Mouse (Mus musculus) hindbrain, embryonic 11.5 days (tissue): ENCODE data around the gene Podn. TPM values are rescaled to one million over a fixed set of nuclear protein-coding genes. Genes with fewer than 3 reads are reported as not detected.

Source experiments
- ATAC-seq: fragments of 200-750 bp; cut with Nextera tagmentation; 2 replicates; pipeline ENCODE4 v1.8.0; 2017; ENCODE audit warnings: mild to moderate bottlenecking, moderate TSS enrichment, moderate library complexity; ENCODE audit not compliant: low FRiP score
- DNase-seq: peaks from one replicate; pipeline ENCODE4 v3.0.0-alpha.2; 2015; ENCODE audit warnings: low spot score
- H3K27ac ChIP-seq: fragments of 300-500 bp; sonication (generic); 2 replicates; pipeline ENCODE4 v1.5.1; 2014; ENCODE audit warnings: mild to moderate bottlenecking, low read depth, low read length
- H3K27me3 ChIP-seq: fragments of 300-500 bp; sonication (generic); 2 replicates; pipeline ENCODE4 v1.6.1; 2014; ENCODE audit warnings: mild to moderate bottlenecking, low read length, moderate library complexity, mixed read lengths; ENCODE audit not compliant: control insufficient read depth, insufficient read depth
- H3K36me3 ChIP-seq: fragments of 300-500 bp; sonication (generic); 2 replicates; pipeline ENCODE4 v1.6.1; 2014; ENCODE audit warnings: mild to moderate bottlenecking, low read length, moderate library complexity, mixed read lengths; ENCODE audit not compliant: control insufficient read depth, insufficient read depth
- H3K4me1 ChIP-seq: fragments of 300-500 bp; sonication (generic); replicated peaks from 2 replicates; pipeline ENCODE4 v1.6.1; 2014; ENCODE audit warnings: low read length, mixed read lengths; ENCODE audit not compliant: control insufficient read depth, insufficient read depth
- H3K4me2 ChIP-seq: fragments of 300-500 bp; sonication (generic); replicated peaks from 2 replicates; pipeline ENCODE4 v1.6.1; 2014; ENCODE audit warnings: mild to moderate bottlenecking, low read depth, low read length
- H3K4me3 ChIP-seq: fragments of 300-500 bp; sonication (generic); 2 replicates; pipeline ENCODE4 v1.5.1; 2014; ENCODE audit warnings: low read depth, low read length
- H3K9ac ChIP-seq: fragments of 300-500 bp; sonication (generic); 2 replicates; pipeline ENCODE4 v1.6.1; 2014; ENCODE audit warnings: low read depth, low read length
- H3K9me3 ChIP-seq: fragments of 300-500 bp; sonication (generic); 2 replicates; pipeline ENCODE4 v1.6.1; 2016; ENCODE audit warnings: low read length; ENCODE audit not compliant: control insufficient read depth
- WGBS: fragments of 180-500 bp; shearing (Covaris S2); extraction: QIAGEN DNeasy Blood & Tissue Kit; methylation state at CpG from one replicate; pipeline ENCODE4 v1.1.7; 2014; 5-methylcytosine and 5-hydroxymethylcytosine counted together
- polyA plus RNA-seq: library from polyadenylated mRNA; unstranded; fragments of >200 nt; fragmentation: Nextera tagmentation; extraction: Ambion mirVana; gene quantifications from 2 replicates; pipeline ENCODE4 v1.2.1, GENCODE M21; 2014

The Podn gene
- polyA plus RNA-seq, 1 experiment from 2014 or later = 0.43 TPM

DNA sequence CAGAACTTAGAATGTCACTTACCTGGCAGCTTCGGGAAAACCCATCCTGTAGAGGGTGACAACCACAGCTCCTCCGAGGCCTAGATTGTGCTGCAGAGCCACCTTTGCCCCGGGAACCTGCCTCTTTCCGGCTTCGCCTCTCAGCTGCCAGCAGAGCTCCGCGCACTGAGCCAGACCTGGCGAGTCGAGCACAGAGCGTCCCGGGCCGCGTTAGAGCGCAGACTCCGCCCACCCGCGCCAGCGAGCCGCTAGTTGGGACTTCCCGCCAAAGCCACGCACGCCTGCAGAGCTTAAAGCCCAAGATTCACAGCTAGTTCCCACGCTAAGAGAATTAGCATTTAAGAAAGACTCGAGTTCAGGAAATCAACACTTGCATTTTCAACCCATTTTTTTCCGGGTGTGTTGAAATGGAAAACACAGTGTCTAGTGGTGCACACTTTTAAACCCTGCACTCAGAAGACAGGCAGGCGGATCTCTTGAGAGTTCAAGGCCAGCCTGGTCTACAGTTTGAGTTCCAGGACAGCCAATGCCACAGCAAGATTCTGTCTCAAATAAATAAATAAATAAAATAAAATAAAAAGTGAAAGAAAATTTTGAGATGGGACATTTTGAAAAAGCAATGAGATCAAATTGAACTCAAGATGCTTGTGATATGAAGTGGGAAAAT, 24.9 kb downstream of the Podn start:
- no peaks in the 10 kb centered on the region for H3K36me3 ChIP-seq
- H3K27me3 ChIP-seq = no peaks in the 10 kb centered on the region
- no peaks in the 10 kb centered on the region for H3K4me1 ChIP-seq
- ATAC-seq (peak; percentile 96), DNase-seq (peak; percentile 96)
- H3K4me2 ChIP-seq = peak overlapping the region; percentile 63
- peak overlapping the region; percentile 34 for H3K4me3 ChIP-seq
- H3K9me3 ChIP-seq = no peaks in the 10 kb centered on the region
- H3K27ac ChIP-seq = no peak overlapping the region
- WGBS = 2% methylated on average over 24 of the region's 26 CpGs
- peak overlapping the region; percentile 48 for H3K9ac ChIP-seq

DNA sequence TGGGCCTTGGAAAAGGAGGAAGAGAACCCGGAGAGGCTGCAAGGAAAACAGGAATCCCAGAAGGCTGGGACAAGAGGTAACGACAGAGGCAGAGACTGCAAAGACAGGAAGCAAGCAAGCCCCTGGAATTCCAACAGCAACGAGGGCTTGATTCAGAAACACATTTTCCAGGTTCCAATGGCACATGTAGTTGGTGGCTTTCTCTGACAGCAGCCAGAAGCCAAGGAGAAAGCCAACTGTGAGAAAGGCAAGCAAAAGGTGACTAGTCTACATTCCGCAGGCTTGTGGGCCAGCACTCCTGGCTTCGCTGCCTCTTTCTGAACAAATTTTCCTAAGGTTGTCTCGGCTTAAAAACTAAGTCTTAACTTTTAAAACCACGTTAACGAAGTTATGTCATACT, 25.5 kb downstream of the Podn start:
- Histone ChIP-seq H3K4me1 (no peaks in the 10 kb centered on the region), H3K9me3 (no peaks in the 10 kb centered on the region), H3K9ac (peak overlapping the region; percentile 48), H3K4me2 (peak overlapping the region; percentile 63), H3K36me3 (no peaks in the 10 kb centered on the region), H3K27ac (no peak overlapping the region), H3K27me3 (no peaks in the 10 kb centered on the region), H3K4me3 (peak overlapping the region; percentile 34)
- DNase-seq = peak; percentile 21
- 7% methylated on average over 8 of the region's 8 CpGs for WGBS
- no peak for ATAC-seq

DNA sequence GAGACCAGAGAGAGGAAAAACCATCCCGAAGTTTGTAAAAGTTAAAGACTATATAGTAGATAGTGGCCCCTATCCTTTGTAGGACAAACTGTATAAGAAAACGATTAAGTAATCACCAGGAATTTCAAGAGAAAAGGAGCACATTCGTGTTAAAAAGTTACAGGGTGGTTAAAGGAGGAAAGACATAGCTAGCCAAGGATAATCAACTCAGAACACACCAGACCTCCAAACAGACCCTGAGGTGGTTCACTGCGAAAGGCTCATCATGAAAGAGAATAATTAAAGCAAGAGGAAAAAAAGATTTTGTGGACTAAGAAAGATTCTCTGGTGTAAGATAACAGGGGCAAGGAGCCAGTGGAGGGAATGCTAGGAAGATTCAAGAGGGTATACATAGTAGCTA, 26.0 kb downstream of the Podn start:
- Histone ChIP-seq H3K9me3 (no peaks in the 10 kb centered on the region), H3K4me1 (no peaks in the 10 kb centered on the region), H3K36me3 (no peaks in the 10 kb centered on the region), H3K4me3 (peak overlapping the region; percentile 34), H3K27ac (no peak overlapping the region), H3K9ac (peak overlapping the region; percentile 48; the same call in 1 of the 2 replicates), H3K4me2 (peak overlapping the region; percentile 63), H3K27me3 (no peaks in the 10 kb centered on the region)
- ATAC-seq (no peak), DNase-seq (no peak)
- 70% methylated on average over 4 of the region's 4 CpGs for WGBS

DNA sequence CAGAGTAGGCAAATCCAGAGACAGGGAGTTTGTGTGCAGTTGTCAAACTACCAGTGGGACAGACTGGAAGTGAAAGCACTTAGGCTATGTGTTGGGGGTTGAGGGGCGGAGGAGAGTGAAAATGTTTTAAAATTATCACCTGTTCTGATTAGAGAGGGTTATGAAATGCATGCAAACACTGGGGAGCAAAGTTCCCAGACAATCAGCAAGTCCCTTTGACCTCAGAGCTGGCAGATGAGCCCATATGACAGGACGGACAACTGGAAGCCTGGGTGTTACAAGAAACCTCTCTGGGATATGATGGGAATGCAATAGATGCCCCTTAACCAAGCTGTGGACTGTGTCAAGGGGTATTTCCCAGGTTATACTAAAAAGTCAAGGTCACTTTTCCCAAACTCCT, 28.2 kb downstream of the Podn start:
- Histone ChIP-seq H3K9me3 (no peaks in the 10 kb centered on the region), H3K4me3 (no peak overlapping the region), H3K4me1 (no peaks in the 10 kb centered on the region), H3K4me2 (no peak overlapping the region), H3K27ac (no peak overlapping the region), H3K9ac (no peak overlapping the region), H3K27me3 (no peaks in the 10 kb centered on the region), H3K36me3 (no peaks in the 10 kb centered on the region; the same call in 1 of the 2 replicates)
- ATAC-seq = no peak
- no peak for DNase-seq
- WGBS = 90% methylated on average over 2 of the region's 2 CpGs

DNA sequence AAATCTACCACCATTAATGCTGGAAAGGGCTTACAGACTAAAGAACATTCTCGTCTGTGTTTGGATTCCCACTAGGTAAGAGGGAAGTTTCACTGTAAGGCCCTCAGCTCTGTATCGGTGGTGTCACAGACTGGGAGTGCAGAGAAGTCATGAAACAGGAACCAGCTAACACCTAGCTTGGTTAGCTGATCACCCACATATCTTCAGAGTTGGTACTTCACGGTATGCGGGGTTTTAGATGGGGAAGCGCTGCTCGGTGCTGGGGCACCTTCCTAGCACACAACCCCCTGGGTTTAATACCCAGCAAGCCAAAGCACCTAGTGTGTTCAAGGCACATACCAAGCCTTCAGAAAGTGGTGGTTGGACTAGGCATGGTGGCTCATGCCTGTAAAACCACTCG, 29.0 kb downstream of the Podn start:
- no peak for DNase-seq
- Histone ChIP-seq H3K9ac (no peak overlapping the region), H3K4me1 (no peaks in the 10 kb centered on the region), H3K4me3 (no peak overlapping the region), H3K36me3 (peaks cover 2% of the 10 kb centered on the region; the same call in 1 of the 2 replicates), H3K4me2 (no peak overlapping the region), H3K27me3 (no peaks in the 10 kb centered on the region), H3K27ac (no peak overlapping the region), H3K9me3 (no peaks in the 10 kb centered on the region)
- 90% methylated on average over 7 of the region's 7 CpGs for WGBS
- no peak for ATAC-seq

DNA sequence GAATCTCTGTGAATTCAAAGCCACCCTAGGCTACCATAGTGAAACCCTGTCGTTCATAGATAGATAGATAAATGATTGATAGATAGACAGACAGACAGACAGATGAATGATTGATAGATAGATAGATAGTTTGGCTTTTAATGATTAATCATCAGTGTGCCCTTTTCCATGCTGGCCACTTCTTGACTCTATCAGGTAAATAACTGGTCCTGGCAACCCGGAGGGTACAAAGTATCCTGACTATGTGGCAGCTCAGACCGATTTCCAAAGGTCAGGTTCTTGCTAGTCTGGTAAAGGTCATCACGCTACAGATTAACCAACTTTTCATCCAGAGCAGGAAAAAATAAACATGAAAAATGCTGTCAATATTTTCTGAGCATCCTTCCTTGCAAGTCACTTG, 29.7 kb downstream of the Podn start:
- Histone ChIP-seq H3K4me1 (no peaks in the 10 kb centered on the region), H3K27ac (no peak overlapping the region), H3K9me3 (no peaks in the 10 kb centered on the region), H3K36me3 (peaks cover 2% of the 10 kb centered on the region; the same call in 1 of the 2 replicates), H3K9ac (no peak overlapping the region), H3K4me3 (no peak overlapping the region), H3K27me3 (no peaks in the 10 kb centered on the region), H3K4me2 (no peak overlapping the region)
- DNase-seq (no peak), ATAC-seq (no peak)
- 90% methylated on average over 4 of the region's 4 CpGs for WGBS

DNA sequence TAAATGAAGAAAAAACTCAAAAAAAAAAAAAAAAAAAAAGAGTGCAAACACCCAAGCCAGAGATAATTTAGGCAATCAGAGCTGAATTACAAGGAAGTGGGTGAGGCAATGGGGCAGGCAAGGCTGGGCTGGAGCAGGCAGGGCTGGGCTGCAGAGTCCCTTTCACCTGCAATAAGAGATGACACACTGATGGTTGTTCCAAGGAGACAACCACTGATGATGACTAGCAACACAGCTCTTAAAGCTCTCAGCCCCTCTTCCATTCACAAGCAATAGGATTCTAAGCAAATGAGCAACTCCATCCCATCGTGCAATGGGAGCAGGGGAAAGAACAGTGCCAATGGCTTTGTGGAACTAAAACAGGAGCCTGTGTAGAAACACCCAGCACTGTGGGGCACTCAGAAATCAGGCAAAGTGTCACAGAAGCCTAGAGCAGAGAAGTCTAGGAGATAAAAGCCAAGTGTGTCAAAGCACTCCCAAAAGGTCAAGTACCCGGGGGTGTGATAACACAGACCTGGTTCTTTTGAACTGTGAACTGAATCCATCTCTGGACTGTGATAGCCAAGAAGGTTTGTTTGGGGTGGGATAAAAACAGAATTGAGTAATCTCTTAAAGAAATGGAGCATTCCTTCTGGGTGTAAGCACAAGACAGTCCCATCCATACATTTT, 30.9 kb downstream of the Podn start:
- Histone ChIP-seq H3K9me3 (no peaks in the 10 kb centered on the region), H3K4me2 (no peak overlapping the region), H3K9ac (no peak overlapping the region), H3K4me1 (no peaks in the 10 kb centered on the region), H3K27ac (no peak overlapping the region), H3K4me3 (no peak overlapping the region), H3K36me3 (peaks cover 2% of the 10 kb centered on the region; the same call in 1 of the 2 replicates), H3K27me3 (no peaks in the 10 kb centered on the region)
- no peak for DNase-seq
- WGBS = 90% methylated on average over 2 of the region's 2 CpGs
- no peak for ATAC-seq

DNA sequence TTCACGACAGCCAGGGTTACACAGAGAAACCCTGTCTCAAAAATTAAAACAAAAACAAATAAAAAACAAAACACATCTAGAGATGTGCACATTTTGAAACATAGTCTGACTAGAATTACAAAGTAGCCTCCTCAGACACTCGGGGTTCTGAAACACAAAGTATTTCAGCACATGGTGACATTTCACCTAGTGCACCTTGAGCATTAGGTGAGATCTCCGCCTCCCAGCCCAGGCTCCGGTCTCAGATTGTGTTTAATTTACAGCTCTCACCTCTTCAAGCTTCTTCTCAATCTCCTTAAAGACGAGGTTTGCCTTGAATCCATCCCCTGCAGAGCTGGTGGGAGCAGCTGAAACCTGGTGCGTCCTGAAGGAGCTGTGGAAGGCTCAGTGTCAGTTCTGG, 32.6 kb downstream of the Podn start:
- Histone ChIP-seq H3K4me2 (no peak overlapping the region), H3K9me3 (no peaks in the 10 kb centered on the region), H3K9ac (no peak overlapping the region), H3K36me3 (peaks cover 2% of the 10 kb centered on the region; the same call in 1 of the 2 replicates), H3K27me3 (no peaks in the 10 kb centered on the region), H3K4me3 (no peak overlapping the region), H3K27ac (no peak overlapping the region), H3K4me1 (no peaks in the 10 kb centered on the region)
- WGBS = 90% methylated on average over 6 of the region's 6 CpGs
- ATAC-seq = no peak
- no peak for DNase-seq

DNA sequence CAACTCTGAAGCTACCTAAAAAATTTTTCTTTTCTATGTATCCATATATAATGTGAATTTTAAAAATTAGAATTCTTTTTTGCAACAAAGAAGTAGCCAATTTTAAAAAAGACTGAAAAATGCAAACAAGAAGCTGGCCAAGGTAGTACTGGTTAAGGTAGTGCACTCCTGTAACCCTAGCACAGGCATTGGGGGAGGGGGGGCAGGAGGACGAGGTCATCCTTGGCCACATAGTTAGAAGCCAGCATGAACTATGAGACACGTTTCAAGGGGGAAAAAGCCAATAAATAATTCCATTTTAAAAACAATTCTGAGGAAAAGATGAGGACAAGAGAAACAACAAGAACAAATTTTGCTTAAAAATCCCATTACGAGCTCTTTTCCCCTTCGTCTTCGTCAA, 33.7 kb downstream of the Podn start:
- Histone ChIP-seq H3K36me3 (peaks cover 2% of the 10 kb centered on the region; the same call in 1 of the 2 replicates), H3K4me3 (no peak overlapping the region), H3K9ac (no peak overlapping the region), H3K4me1 (no peaks in the 10 kb centered on the region), H3K9me3 (no peaks in the 10 kb centered on the region), H3K27ac (no peak overlapping the region), H3K4me2 (no peak overlapping the region), H3K27me3 (no peaks in the 10 kb centered on the region)
- ATAC-seq = no peak
- WGBS = 96% methylated on average over 5 of the region's 5 CpGs
- DNase-seq = no peak
